19 mouse cellular contexts compared by ENCODE assay signal in genomic region chrX:159924759-159925158, GRCm38 (mm10).
"Had no signal": no experiment of that assay in that cellular context is flagged by ENCODE, and none has a peak within 500 bp of the region (broad histone marks: within the 10 kb centered on the region; RNA-seq: fewer than 3 reads in every experiment).

No protein-coding gene starts in this region.

- DNase-seq: kidney, adult 11 months; kidney, adult 9 months; kidney, postnatal 36 days; layer of hippocampus, adult 9-11 months; layer of hippocampus, postnatal 36 days; liver; liver, embryonic 13.5 days; liver, postnatal 0 days; midbrain, embryonic 14.5 days; retina, postnatal 1 day; right cerebral cortex, postnatal 25 days; thymus, adult 2 months; thymus, postnatal 36 days had no signal

- H3K9me3 ChIP-seq: limb, embryonic 12.5 days; liver, embryonic 13.5 days; lung, embryonic 15.5 days; midbrain, embryonic 10.5 days; neural tube, embryonic 12.5 days; stomach, embryonic 15.5 days had no signal

- H3K4me3 ChIP-seq: limb, embryonic 12.5 days; liver, embryonic 13.5 days; lung, embryonic 15.5 days; midbrain, embryonic 10.5 days; neural tube, embryonic 12.5 days; stomach, embryonic 15.5 days had no signal

- H3K27ac ChIP-seq: kidney, postnatal 0 days; limb, embryonic 12.5 days; liver, embryonic 13.5 days; lung, embryonic 15.5 days; midbrain, embryonic 10.5 days; neural tube, embryonic 12.5 days; stomach, embryonic 15.5 days had no signal

- H3K9ac ChIP-seq: limb, embryonic 12.5 days; liver, embryonic 13.5 days; liver, postnatal 0 days; lung, embryonic 15.5 days; neural tube, embryonic 12.5 days; stomach, embryonic 15.5 days had no signal

- H3K4me1 ChIP-seq: limb, embryonic 12.5 days; liver, embryonic 13.5 days; lung, embryonic 15.5 days; midbrain, embryonic 10.5 days; neural tube, embryonic 12.5 days; stomach, embryonic 15.5 days had no signal

- H3K36me3 ChIP-seq: limb, embryonic 12.5 days; liver, embryonic 13.5 days; lung, embryonic 15.5 days; midbrain, embryonic 10.5 days; neural tube, embryonic 12.5 days; stomach, embryonic 15.5 days had no signal

- ATAC-seq: liver, postnatal 0 days had no signal

- H3K27me3 ChIP-seq: liver, embryonic 13.5 days; lung, embryonic 15.5 days; neural tube, embryonic 12.5 days; stomach, embryonic 15.5 days had no signal

- H3K4me2 ChIP-seq: limb, embryonic 12.5 days; liver, embryonic 13.5 days; lung, embryonic 15.5 days; neural tube, embryonic 12.5 days; stomach, embryonic 15.5 days had no signal
